Mouse (Mus musculus): ENCODE data around the gene Ttc41. TPM values are rescaled to one million over a fixed set of nuclear protein-coding genes. Genes with fewer than 3 reads are reported as not detected.
"Not testable (repeated sequence)": the region's sequence is repeated elsewhere in the genome, so short reads cannot be mapped to it uniquely, and the experiment has no call there.

The Ttc41 gene
- 1.7 and 2.3 TPM in 2 replicates for polyA plus RNA-seq (2016; fragmentation: Nextera tagmentation; extraction: Ambion mirVana)

GRCm38 (mm10) chr10:86705318-86705921 is at the start of gene Ttc41, which contains the start of gene Hsp90b1:
Gene Ttc41, plus strand, starts transcription at chr10:86705811.
Gene Hsp90b1, minus strand, starts transcription at chr10:86705509.
- Histone ChIP-seq H3K4me3 (peak within 1 kb of the TSS; percentile 96), H3K4me2 (peak within 1 kb of the TSS; percentile 87), H3K27ac (ENCODE audit: poor library complexity, severe bottlenecking) (peak within 1 kb of the TSS; percentile 95), H3K36me3 (peaks cover 28% of the 10 kb centered on the region), H3K9me3 (replicated peaks) (no peaks in the 10 kb centered on the region), H3K9ac (peak within 1 kb of the TSS; percentile 98), H3K27me3 (replicated peaks) (no peaks in the 10 kb centered on the region), H3K4me1 (replicated peaks) (peaks cover 35% of the 10 kb centered on the region)
- ATAC-seq (ENCODE audit: insufficient number of reproducible peaks, low FRiP score), result peak; percentile 98
- 0% methylated on average over 51 of the region's 51 CpGs for WGBS

- H3K4me2 ChIP-seq; H3K27ac ChIP-seq (ENCODE audit: poor library complexity, severe bottlenecking); H3K27me3 ChIP-seq (replicated peaks); H3K9ac ChIP-seq; H3K4me3 ChIP-seq; ATAC-seq (ENCODE audit: insufficient number of reproducible peaks, low FRiP score); H3K36me3 ChIP-seq; H3K9me3 ChIP-seq (replicated peaks); H3K4me1 ChIP-seq (replicated peaks): not testable (repeated sequence)
- WGBS, result 75% methylated on average over 4 of the region's 4 CpGs
These were observed 35.1 kb upstream of the Ttc41 start for GRCm38 (mm10) chr10:86670550-86670949.

- 38% methylated on average over 2 of the region's 2 CpGs for WGBS
- Histone ChIP-seq H3K4me2 (peak overlapping the region; percentile 83), H3K27ac (ENCODE audit: poor library complexity, severe bottlenecking) (0 out of 2 replicates have a peak overlapping the region, but pooled peaks have one; percentile 16), H3K4me3 (peak overlapping the region; percentile 79)
- H3K9ac ChIP-seq; H3K9me3 ChIP-seq (replicated peaks); H3K36me3 ChIP-seq; H3K27me3 ChIP-seq (replicated peaks); ATAC-seq (ENCODE audit: insufficient number of reproducible peaks, low FRiP score); H3K4me1 ChIP-seq (replicated peaks): not testable (repeated sequence)
These were observed 20.8 kb upstream of the Ttc41 start for GRCm38 (mm10) chr10:86684797-86685178.

GRCm38 (mm10) chr10:86685179-86686016 is 20.2 kb upstream of the Ttc41 start:
- not testable (repeated sequence) for H3K27me3 ChIP-seq (replicated peaks); H3K4me1 ChIP-seq (replicated peaks); H3K9me3 ChIP-seq (replicated peaks); H3K36me3 ChIP-seq
- peak; percentile 90 for ATAC-seq (ENCODE audit: insufficient number of reproducible peaks, low FRiP score)
- Histone ChIP-seq H3K27ac (ENCODE audit: poor library complexity, severe bottlenecking) (peak overlapping the region; percentile 75), H3K4me2 (peak overlapping the region; percentile 83), H3K4me3 (peak overlapping the region; percentile 79), H3K9ac (peak overlapping the region; percentile 88)
- WGBS, result under 1% methylated on average over 50 of the region's 53 CpGs

- not testable (repeated sequence) for H3K27ac ChIP-seq (ENCODE audit: poor library complexity, severe bottlenecking); H3K27me3 ChIP-seq (replicated peaks); H3K9me3 ChIP-seq (replicated peaks); H3K4me1 ChIP-seq (replicated peaks); ATAC-seq (ENCODE audit: insufficient number of reproducible peaks, low FRiP score)
- Histone ChIP-seq H3K9ac (peak overlapping the region; percentile 88), H3K36me3 (peaks cover 13% of the 10 kb centered on the region), H3K4me2 (peak overlapping the region; percentile 83), H3K4me3 (peak overlapping the region; percentile 79)
- WGBS, result 27% methylated on average over 9 of the region's 9 CpGs
These were observed 19.6 kb upstream of the Ttc41 start for GRCm38 (mm10) chr10:86686017-86686360.

GRCm38 (mm10) chr10:86700251-86700650 is 5.4 kb upstream of the Ttc41 start:
- Histone ChIP-seq H3K36me3 (peaks cover 64% of the 10 kb centered on the region), H3K9ac (peak overlapping the region; percentile 41)

GRCm38 (mm10) chr10:86700973-86701372 is 4.6 kb upstream of the Ttc41 start:
- H3K36me3 ChIP-seq, result peaks cover 57% of the 10 kb centered on the region
- H3K4me1 ChIP-seq (replicated peaks), result peaks cover 40% of the 10 kb centered on the region
- 0 out of 2 replicates have a peak overlapping the region, but pooled peaks have one; percentile 28 for H3K9ac ChIP-seq
- WGBS, result 54% methylated on average over 3 of the region's 3 CpGs
- H3K4me2 ChIP-seq, result peak overlapping the region; percentile 9; the same call in 1 of the 2 replicates
- H3K27ac ChIP-seq (ENCODE audit: poor library complexity, severe bottlenecking), result no peak overlapping the region
- H3K27me3 ChIP-seq (replicated peaks), result no peaks in the 10 kb centered on the region
- no peak for ATAC-seq (ENCODE audit: insufficient number of reproducible peaks, low FRiP score)
- H3K4me3 ChIP-seq, result 0 out of 2 replicates have a peak overlapping the region, but pooled peaks have one; percentile 8
- no peaks in the 10 kb centered on the region for H3K9me3 ChIP-seq (replicated peaks)

More at GRCm38 (mm10) chr10:86700251-86700650, 5.4 kb upstream of the Ttc41 start:
- Histone ChIP-seq H3K9me3 (replicated peaks) (no peaks in the 10 kb centered on the region), H3K27ac (ENCODE audit: poor library complexity, severe bottlenecking) (no peak overlapping the region), H3K4me3 (no peak overlapping the region), H3K4me1 (replicated peaks) (peaks cover 40% of the 10 kb centered on the region), H3K4me2 (peak overlapping the region; percentile 43), H3K27me3 (replicated peaks) (no peaks in the 10 kb centered on the region)
- whole genome bisulfite sequencing, result 63% methylated on average over 3 of the region's 3 CpGs
- ATAC-seq (ENCODE audit: insufficient number of reproducible peaks, low FRiP score), result no peak

GRCm38 (mm10) chr10:86702312-86702920 is 3.2 kb upstream of the Ttc41 start:
- H3K36me3 ChIP-seq, result peaks cover 55% of the 10 kb centered on the region
- no peak overlapping the region for H3K9ac ChIP-seq
- peak overlapping the region; percentile 50 for H3K4me2 ChIP-seq
- no peak for ATAC-seq (ENCODE audit: insufficient number of reproducible peaks, low FRiP score)
- no peaks in the 10 kb centered on the region for H3K9me3 ChIP-seq (replicated peaks)
- H3K27me3 ChIP-seq (replicated peaks), result no peaks in the 10 kb centered on the region
- H3K4me1 ChIP-seq (replicated peaks), result peaks cover 40% of the 10 kb centered on the region
- H3K27ac ChIP-seq (ENCODE audit: poor library complexity, severe bottlenecking), result no peak overlapping the region
- H3K4me3 ChIP-seq, result no peak overlapping the region
- WGBS, result 35% methylated on average over 4 of the region's 4 CpGs

GRCm38 (mm10) chr10:86703375-86703774 is 2.2 kb upstream of the Ttc41 start:
- Histone ChIP-seq H3K9me3 (replicated peaks) (no peaks in the 10 kb centered on the region), H3K4me1 (replicated peaks) (peaks cover 40% of the 10 kb centered on the region), H3K9ac (peak overlapping the region; percentile 98), H3K36me3 (peaks cover 45% of the 10 kb centered on the region), H3K27ac (ENCODE audit: poor library complexity, severe bottlenecking) (no peak overlapping the region), H3K4me2 (peak overlapping the region; percentile 87), H3K27me3 (replicated peaks) (no peaks in the 10 kb centered on the region), H3K4me3 (peak overlapping the region; percentile 96)
- ATAC-seq (ENCODE audit: insufficient number of reproducible peaks, low FRiP score), result no peak
- WGBS, result 47% methylated on average over 4 of the region's 4 CpGs

GRCm38 (mm10) chr10:86704141-86704540 is 1.5 kb upstream of the Ttc41 start:
- Histone ChIP-seq H3K4me1 (replicated peaks) (peaks cover 40% of the 10 kb centered on the region), H3K36me3 (peaks cover 40% of the 10 kb centered on the region), H3K27ac (ENCODE audit: poor library complexity, severe bottlenecking) (no peak overlapping the region; the same call in 1 of the 2 replicates)

More at GRCm38 (mm10) chr10:86704141-86704540, 1.5 kb upstream of the Ttc41 start:
- 3% methylated on average over 8 of the region's 8 CpGs for WGBS
- peak overlapping the region; percentile 87 for H3K4me2 ChIP-seq
- H3K9me3 ChIP-seq (replicated peaks), result no peaks in the 10 kb centered on the region
- ATAC-seq (ENCODE audit: insufficient number of reproducible peaks, low FRiP score), result no peak
- H3K4me3 ChIP-seq, result peak overlapping the region; percentile 96
- H3K27me3 ChIP-seq (replicated peaks), result no peaks in the 10 kb centered on the region
- H3K9ac ChIP-seq, result peak overlapping the region; percentile 98
